Mouse (Mus musculus) adrenal gland, postnatal 0 days (tissue): ENCODE data around the gene Zar1l. TPM values are rescaled to one million over a fixed set of nuclear protein-coding genes. Genes with fewer than 3 reads are reported as not detected.

ENCODE experiments used
- polyA plus RNA-seq: library from polyadenylated mRNA; unstranded; fragments of >200 nt; fragmentation: Nextera tagmentation; extraction: Ambion mirVana; gene quantifications from 2 replicates; pipeline ENCODE4 v1.2.1, GENCODE M21; 2015

The Zar1l gene
- not detected in 2 replicates for polyA plus RNA-seq

GRCm38 (mm10) chr5:150518064-150518463, at the start of gene Zar1l:
TSS of gene Zar1l (minus strand) at chr5:150518164.

GRCm38 (mm10) chr5:150521937-150522866, 4.2 kb upstream of the Zar1l start, which contains the start of gene Brca2:
TSS of gene Brca2 (plus strand) at chr5:150522630.

Other genes starting within 250 kb of the Zar1l start
- gene Brca2, start 4.5 kb upstream of the Zar1l start, polyA plus RNA-seq = 6.8 and 10.7 TPM in 2 replicates
- gene N4bp2l1, start 79.0 kb upstream of the Zar1l start, polyA plus RNA-seq = 20.9 and 46.0 TPM in 2 replicates
- gene N4bp2l2, start 148.0 kb upstream of the Zar1l start, polyA plus RNA-seq = 49.7 and 83.2 TPM in 2 replicates
- gene Pds5b, start 155.6 kb upstream of the Zar1l start, polyA plus RNA-seq = 12.8 and 13.7 TPM in 2 replicates